Mouse (Mus musculus) CH12.LX (cell line): ENCODE data around the gene Il5ra.
A peak's percentile ranks its signal among the peaks of the same experiment; 100 is the strongest.

ENCODE experiments used
- CTCF ChIP-seq, 2 experiments: IDR thresholded peaks in 1 of 2; conservative IDR thresholded peaks in 1 of 2; 2 replicates each; pipeline ENCODE4 v1.5.1; 2011 to 2012; ENCODE audit warnings: low read depth in 2 of 2, low read length in 2 of 2, improper control_type of control experiment in 1 of 2, inconsistent platforms in 1 of 2, mild to moderate bottlenecking in 1 of 2, moderate library complexity in 1 of 2
- E2F4 ChIP-seq: IDR thresholded peaks from 2 replicates; pipeline ENCODE4 v1.6.1; 2011; ENCODE audit warnings: low read depth, low read length, improper control_type of control experiment; ENCODE audit not compliant: insufficient replicate concordance
- ELF1 ChIP-seq: IDR thresholded peaks from 2 replicates; pipeline ENCODE4 v1.6.1; 2014; ENCODE audit warnings: low read depth, mild to moderate bottlenecking, inconsistent platforms, low read length, improper control_type of control experiment
- EP300 ChIP-seq: IDR thresholded peaks from 2 replicates; pipeline ENCODE4 v1.6.1; 2011; ENCODE audit warnings: low read length, improper control_type of control experiment
- GABPA ChIP-seq: IDR thresholded peaks from 2 replicates; pipeline ENCODE4 v1.6.1; 2012; ENCODE audit warnings: low read depth, low read length, improper control_type of control experiment, inconsistent platforms; ENCODE audit not compliant: insufficient replicate concordance
- HCFC1 ChIP-seq: IDR thresholded peaks from 2 replicates; pipeline ENCODE4 v1.6.1; 2012; ENCODE audit warnings: low read depth, mild to moderate bottlenecking, inconsistent platforms, low read length, improper control_type of control experiment
- IRF4 ChIP-seq: IDR thresholded peaks from 2 replicates; pipeline ENCODE4 v1.6.1; 2014; ENCODE audit warnings: low read depth, mild to moderate bottlenecking, inconsistent platforms, low read length, improper control_type of control experiment
- KAT2A ChIP-seq: IDR thresholded peaks from 2 replicates; pipeline ENCODE4 v1.6.1; 2012; ENCODE audit warnings: low read length, improper control_type of control experiment, inconsistent platforms; ENCODE audit not compliant: insufficient replicate concordance
- MAX ChIP-seq: IDR thresholded peaks from 2 replicates; pipeline ENCODE4 v1.6.1; 2011; ENCODE audit warnings: low read length, improper control_type of control experiment
- MYC ChIP-seq: IDR thresholded peaks from 2 replicates; pipeline ENCODE4 v1.6.1; 2011; ENCODE audit warnings: low read depth, mild to moderate bottlenecking, improper control_type of control experiment, low read length
- POLR2A ChIP-seq: IDR thresholded peaks from 2 replicates; pipeline ENCODE4 v1.6.1; 2011; ENCODE audit warnings: low read depth, mild to moderate bottlenecking, improper control_type of control experiment, low read length
- RAD21 ChIP-seq: IDR thresholded peaks from 2 replicates; pipeline ENCODE4 v1.6.1; 2011; ENCODE audit warnings: low read depth, mild to moderate bottlenecking, low read length, improper control_type of control experiment, moderate library complexity
- TCF12 ChIP-seq: IDR thresholded peaks from 2 replicates; pipeline ENCODE4 v1.6.1; 2014; ENCODE audit warnings: low read depth, mild to moderate bottlenecking, inconsistent platforms, low read length, improper control_type of control experiment
- ZNF384 ChIP-seq: IDR thresholded peaks from 2 replicates; pipeline ENCODE4 v1.6.1; 2012; ENCODE audit warnings: low read depth, low read length, improper control_type of control experiment, inconsistent platforms

- TF ChIP-seq KAT2A (no peak), CTCF (conservative IDR thresholded peaks at IDR 0.05 in 1 of 2, IDR thresholded peaks at IDR 0.05 in 1 of 2; ENCODE audit: low read depth in 2 of 2, low read length in 2 of 2) (no peak), POLR2A (no peak), GABPA (no peak), E2F4 (no peak), EP300 (peak; percentile 74), ZNF384 (peak; percentile 84), MYC (0 out of 2 replicates have a peak, but pooled peaks have one; percentile 32), IRF4 (peak; percentile 70), MAX (0 out of 2 replicates have a peak, but pooled peaks have one; percentile 27), ELF1 (no peak), HCFC1 (peak; percentile 35; the same call in 1 of the 2 replicates), TCF12 (no peak), RAD21 (no peak)
These were observed 42.6 kb upstream of the Il5ra start for GRCm38 (mm10) chr6:106791429-106791828.
